Mouse (Mus musculus) right cerebral cortex, postnatal 4 days (tissue): ENCODE measurements around the gene Smarcc1.
"Not testable (repeated sequence)": the region's sequence is repeated elsewhere in the genome, so short reads cannot be mapped to it uniquely, and the experiment has no call there.

Experiments used
- DNase-seq: peaks from one replicate; pipeline ENCODE4 v3.0.0-alpha.2; 2022

The Smarcc1 gene

DNA sequence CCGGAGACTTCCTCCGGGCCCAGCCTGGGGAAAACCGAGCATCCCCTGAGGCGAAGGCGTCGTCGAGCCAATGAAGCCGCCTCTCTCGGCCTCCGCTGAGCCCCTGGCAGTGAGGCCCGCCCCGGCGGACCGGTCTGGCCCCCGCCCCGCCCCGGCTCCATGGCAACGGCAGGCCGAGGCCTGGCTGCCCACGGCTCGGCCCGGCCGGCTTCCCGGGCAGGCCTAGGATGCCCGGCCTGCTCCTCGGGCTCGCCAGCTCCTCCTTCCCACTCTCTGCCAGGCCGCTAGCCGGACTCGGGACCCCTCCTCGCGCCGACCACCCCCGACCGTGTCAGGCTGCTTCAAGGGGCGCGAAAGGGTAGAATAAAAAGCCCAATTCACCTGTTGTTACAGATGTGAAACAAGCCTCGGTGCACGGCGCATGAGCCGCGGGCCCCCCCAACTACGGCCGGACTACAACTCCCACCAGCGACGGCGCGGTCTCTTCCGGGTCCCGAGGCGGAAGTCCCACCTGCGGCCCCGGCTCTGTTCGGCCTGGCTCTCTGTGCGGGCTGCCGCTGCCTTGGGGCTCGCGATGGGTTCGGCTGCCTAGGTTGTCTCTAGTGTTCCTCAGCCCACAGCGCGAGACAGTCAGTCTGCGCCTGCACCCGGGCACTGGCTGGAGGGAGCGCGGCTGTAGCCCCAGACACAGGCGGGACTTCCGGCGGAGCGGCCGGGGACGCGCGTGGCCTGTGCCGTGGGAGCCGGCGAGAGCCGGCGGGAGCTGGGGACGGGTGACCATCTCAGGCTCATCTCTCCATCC lies at the start of gene Smarcc1:
Smarcc1 (plus strand) TSS at position 732 of the 802 bp plus-strand sequence.
- DNase-seq = peak; percentile 85

DNA sequence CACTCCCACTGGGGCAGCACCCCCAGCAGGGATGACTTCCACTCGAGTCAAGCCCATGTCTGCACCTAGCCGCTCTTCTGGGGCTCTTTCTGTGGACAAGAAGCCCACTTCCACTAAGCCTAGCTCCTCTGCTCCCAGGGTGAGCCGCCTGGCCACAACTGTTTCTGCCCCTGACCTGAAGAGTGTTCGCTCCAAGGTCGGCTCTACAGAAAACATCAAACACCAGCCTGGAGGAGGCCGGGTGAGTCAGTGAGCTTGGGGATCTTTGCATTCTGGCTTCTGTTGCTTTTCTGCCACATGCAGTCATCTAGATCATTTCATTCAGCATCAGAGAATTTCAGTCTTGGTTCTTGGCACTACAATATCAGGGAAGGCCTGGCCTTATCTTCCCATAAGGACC lies 48.8 kb upstream of the Smarcc1 start:
- DNase-seq = no peak

DNA sequence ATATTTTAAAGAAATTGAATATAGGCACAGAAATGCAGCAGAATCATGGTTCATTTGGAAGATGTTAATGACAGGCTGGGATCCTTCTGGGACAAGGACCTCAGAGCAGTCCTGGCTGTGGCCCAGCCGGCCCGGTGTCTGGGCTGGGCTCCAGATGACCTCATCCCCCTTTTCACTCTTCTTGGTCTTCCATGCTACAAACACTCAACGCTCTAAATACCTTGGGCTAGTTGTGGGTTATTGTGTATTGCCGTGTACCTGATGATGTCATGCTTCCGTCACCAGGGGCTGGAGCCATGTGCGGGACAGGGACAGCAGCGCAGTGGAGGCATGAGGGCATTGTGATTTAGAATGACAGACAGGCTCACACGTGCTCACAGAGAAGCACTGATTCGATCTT lies 47.1 kb upstream of the Smarcc1 start:
- no peak for DNase-seq

DNA sequence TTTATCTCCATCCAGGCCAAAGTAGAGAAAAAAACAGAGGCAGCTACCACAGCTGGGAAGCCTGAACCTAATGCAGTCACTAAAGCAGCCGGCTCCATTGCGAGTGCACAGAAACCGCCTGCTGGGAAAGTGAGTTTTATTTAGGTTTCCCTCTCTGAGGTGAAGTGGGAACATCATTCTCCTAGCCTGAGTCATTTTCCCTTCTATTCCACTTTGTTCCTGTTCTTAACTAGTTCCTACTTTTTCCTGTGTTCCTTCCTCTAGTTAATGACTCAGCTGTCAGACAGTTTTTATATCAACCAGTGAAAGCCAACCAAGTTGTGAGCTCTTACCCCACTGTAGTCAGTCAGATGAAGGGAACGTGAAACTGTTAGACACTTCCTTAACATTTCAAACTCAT lies 46.5 kb upstream of the Smarcc1 start:
- DNase-seq = no peak

DNA sequence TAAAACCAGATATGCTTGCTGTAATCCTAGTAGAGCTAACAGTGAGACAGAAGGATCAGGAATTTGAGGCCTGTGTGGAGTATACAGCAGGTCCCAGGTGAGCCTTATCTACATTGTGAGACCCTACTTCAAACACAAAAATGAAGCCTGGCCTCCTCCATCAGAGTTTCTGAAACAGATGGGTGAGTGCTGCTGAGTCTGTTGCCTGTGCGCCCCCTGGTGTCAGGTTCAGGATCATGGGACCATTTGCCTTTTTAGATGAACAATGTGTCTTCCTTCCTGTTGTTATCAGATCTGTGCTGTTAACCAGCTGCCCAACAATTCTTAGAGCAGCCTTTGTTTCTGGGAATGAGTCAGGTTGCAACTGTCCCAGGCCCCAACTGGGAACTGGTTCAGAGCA lies 45.7 kb upstream of the Smarcc1 start:
- DNase-seq = peak; percentile 90

DNA sequence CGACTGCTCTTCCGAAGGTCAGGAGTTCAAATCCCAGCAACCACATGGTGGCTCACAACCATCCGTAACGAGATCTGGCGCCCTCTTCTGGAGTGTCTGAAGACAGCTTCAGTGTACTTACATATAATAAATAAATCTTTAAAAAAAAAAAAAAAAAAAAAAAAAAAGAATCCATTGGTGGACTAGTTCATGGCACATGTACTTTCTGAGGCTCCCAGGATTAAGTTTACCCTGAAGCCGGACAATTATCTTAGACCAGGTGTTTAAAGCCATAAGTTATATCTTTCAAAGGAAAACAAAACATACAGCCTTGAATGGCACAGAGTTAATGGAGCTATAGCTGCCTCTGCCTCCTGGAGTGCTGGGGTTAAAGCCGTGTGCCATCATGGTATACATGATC lies 41.0 kb upstream of the Smarcc1 start:
- DNase-seq = not testable (repeated sequence)

DNA sequence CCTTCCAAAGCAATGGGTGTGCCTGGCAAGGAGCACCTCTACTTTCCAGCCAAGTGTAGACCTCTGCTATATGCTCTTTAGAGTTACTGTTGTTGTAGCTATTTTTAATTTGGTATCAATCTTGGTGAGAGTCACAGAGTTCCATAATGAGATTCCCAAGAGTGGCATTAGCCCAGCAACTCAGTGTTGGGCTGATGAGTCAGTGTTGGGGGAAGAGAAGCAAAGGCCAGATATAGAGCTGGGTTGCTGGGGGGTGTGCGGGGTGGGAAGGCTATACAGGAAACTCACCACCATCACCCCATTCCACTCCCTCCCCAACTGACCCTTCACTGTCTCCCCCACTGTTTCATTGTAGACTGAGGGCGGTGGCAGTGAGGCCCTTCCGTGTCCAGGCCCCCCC lies 36.4 kb upstream of the Smarcc1 start:
- no peak for DNase-seq

DNA sequence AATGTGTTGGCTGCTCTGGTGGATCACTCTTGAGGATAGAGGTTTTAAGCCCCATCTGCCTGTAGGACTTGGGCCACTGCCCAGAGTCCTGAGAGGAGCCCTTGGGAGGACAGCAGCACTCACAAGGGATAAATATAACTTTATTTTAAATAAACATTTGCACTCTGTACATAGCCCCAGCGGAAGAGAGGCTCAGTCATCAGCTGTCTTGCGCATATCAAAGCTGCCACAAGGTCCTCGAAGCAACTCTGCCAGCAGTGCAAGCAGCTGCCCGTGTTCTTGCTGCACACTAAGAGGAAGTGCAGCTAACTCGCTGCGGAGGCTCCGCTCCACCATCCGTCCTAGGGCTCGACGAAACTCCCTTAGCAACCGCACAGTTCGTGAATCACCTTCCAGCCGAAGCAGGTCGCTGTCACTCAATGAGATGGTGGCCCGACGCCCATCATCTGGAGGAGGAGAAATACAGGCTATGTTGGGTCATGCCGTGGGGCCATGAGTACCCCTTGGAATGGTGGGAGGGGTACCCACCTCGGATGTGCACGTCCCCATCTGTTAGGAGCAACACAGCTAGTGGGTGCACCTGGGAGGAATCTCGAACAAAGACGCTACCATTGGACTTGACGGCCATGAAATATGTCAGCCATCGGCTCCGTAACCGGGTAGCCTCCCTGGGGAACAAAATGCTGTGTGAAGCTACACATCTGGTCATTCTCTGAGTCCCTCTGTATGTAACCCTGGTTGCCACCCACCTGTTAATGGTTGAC lies 33.1 kb upstream of the Smarcc1 start:
- no peak for DNase-seq

DNA sequence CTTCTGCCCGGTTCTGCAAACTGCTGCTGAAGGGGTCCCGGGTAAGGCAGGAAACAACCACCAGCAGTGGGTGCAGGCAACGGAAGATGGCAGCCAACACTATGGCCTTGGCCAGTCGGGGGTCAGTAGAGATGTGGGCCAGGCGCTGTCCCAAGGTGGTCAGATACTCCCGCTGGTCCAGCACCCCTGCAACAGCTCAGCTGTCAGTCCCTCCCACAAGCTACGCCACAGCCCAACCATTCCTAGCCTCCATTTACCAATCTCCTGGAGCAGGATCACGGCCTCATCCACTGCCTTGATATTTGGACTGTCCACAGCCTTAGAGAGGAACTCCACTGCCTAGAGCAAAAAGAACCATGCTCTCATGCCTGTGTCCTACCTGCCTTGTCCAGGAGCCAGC lies 31.8 kb upstream of the Smarcc1 start:
- no peak for DNase-seq

DNA sequence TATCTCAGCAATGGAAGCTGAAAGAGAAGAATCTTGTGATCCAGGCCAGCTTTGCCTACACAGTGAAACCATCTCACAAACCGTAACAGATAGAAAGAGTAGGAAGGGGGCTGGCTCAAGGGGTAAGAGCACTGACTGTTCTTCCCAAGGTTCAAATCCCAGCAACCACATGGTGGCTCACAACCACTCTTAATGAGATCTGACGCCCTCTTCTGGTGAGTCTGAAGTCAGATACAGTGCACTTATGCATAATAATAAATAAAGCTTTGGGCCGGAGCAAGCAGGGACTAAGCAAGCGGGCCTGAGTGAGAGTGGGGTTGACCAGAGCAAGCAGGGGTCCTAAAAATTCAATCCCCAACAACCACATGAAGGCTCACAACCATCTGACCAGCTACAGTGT lies 24.2 kb upstream of the Smarcc1 start:
- no peak for DNase-seq

DNA sequence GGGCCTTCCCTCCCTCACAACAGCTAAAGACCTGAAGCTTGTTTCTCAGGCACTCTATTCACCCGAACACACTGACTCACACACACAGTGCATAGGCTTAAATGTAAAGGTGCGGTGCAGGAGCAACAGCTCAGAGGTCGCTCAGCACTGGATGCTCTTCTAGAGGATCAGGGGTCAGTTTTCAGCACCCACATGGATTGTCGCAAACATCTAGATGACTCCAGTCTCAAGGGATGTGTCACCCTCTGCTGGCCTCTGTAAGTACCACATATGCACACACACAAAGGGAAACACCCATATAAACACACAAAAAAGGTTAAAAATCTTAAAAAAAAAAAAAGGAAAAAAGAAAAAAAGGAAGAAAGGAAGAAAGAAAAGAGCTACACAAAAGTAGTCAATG lies 22.7 kb upstream of the Smarcc1 start:
- no peak for DNase-seq

DNA sequence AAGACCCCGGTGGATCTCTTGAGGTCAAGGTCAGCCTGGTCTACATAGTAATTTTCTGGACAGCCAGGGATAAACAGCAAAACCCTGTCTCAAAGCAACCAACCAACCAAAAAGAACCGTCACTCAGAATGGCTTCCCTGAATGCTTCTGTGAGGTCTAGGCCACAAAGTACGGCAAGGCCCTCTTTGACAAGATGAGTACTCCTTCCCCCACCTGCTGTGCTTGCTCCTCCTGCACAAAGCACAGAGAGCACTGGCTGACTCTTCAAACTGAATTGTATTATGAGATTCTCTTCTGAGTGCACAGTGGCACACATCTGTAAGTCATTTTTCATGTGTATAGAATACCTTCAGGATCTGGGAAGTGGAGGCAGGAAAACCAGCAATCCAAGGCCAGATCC lies 19.7 kb upstream of the Smarcc1 start:
- DNase-seq = no peak

DNA sequence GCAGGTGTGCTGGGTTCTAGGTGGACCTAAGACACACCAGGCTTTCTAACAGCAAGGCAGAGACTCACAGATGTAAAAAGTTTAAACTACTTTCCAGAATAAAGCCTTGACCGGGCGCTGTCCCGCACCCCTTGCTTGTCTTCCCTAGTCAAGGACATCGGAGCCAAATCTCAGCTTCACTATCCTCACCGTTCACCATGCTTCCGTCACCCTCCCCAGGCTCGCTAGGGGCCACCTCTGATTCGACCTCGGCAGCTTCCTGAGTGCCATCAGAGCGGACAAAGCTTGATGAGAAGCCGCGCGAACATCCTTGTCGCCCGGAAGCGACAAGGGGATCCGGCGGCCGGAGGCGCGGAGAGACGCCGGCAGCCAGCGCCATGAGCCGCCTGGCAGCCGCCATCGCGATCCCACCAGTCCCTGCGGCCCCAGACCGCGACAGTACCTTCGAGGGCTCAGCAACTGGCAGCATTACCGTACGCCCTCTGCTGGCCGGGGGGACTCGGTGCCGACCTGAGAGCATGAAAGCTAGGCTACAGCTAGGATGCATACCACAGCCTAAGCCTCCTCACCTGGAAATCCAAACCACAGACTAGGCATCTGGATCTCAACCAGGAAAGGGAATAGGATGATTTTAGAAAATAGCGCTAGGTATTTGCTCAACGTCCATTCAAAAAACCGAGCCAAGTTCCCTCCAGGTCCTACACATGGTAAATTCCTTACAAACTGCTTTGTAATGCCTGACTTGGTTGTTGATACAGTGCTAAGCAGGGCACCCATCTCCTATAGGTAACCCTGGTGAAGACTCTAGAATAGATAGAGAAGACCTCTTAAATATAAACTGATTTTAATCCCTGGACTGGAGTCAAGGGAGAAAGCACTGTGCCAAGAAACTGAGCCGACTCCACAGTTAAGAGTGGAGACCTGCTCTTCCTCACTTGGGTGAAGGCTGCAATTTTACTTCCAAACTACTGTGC lies 16.6 kb upstream of the Smarcc1 start:
- DNase-seq = peak; percentile 98

DNA sequence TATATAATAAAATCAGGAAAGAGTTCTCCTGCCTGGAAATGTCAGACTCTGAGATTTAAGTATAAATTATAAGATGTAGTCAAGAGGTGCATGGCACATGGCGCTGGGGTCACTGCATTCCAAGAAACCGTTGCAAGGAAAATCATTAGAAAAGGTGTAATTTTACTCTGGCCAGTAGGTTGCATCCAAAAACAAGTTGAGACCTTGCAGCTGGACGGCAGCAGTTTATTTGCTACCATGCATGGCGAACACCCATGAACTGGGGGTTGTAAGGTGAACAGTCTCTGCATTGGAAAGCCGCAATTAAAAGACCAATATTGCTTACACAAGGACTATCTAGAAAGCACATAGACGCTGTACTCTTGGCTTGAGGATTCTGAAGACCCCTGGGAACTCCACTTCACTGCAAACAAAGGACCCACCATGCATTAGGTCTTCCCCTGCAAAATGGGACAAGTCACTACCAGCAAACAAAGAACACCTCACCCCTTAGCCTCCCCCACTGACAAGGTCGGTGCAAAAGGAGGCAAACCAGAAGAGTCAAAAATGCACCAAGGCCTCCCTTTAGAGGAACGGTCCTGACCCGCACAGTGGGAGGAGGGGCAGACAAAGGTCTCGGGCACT lies 1.0 kb upstream of the Smarcc1 start:
- no peak for DNase-seq

DNA sequence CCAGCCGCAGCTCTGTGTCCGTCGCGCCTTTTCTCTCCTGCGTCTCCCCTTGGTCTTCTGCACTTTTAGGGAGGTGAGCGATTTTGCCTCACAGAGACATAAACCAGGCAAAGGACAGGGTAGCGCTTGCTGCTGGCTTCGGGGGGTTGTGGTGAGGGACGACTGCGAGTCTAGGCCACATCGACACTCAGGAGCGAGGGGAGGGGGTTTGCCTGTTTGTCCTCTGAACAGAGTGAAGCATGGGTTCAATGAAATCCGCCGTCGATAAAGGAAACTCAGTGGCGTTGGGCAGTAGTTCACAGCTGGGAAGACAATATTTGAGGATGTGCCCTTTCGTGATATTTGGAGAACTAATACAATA lies 251 bp downstream of the Smarcc1 start, which contains the start of gene Dhx30:
Dhx30 (minus strand) TSS at position 52 of the 361 bp plus-strand sequence.
- DNase-seq = no peak

DNA sequence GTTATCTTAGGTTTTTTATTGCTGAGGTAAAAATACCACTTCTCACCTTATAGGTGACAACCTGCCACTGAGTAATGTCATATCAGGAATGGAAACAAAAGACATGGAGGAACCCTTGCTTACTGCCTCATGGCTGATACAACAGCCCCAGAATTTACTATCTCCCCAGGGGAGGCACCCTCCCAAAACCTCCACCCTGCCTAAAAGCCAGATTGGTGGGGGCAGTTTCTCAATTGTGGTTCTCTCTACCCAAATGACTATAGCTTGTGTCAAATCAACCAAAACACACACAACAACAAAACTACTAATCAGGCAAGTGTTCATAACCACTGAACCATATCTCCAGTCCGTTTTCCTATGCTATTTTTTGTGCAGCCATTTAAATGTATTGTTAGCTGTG lies 741 bp downstream of the Smarcc1 start:
- no peak for DNase-seq

DNA sequence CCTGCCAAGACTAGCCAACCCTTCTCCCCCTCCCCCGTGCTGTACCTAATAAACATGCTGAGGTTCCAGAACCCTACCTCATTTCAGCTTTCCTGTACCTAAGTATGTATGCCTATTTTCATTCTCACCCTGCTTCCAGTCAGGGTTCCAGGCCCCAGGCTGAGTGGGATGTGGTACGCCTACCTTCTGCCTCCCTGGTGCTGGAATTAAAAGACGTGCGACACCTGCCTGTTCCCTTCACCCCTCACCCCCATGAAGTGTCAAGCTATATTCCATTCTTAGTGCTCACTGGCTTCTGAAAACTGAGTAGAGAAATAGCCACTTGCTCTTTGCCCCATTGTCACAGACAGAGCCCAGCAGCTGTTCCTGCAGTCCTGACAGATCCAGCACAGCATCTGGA lies 3.9 kb downstream of the Smarcc1 start:
- DNase-seq = no peak

DNA sequence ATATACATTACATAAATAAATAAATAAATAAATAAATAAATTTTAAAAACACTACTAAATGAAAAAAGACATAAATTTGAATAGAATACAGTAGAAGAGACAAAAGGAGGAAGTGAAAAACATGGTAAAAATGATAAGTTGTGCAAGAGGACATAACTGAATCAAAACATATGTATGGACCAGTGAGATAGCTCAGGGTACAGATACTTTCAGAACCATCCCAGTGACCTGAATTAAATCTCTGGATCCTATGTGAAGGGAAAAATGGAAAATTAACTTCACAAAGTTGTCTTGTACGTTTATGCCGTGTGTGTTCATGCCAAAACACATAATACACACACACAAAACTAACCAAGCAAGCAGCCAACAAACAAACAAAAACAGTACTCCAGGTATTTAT lies 5.8 kb downstream of the Smarcc1 start:
- DNase-seq = no peak

DNA sequence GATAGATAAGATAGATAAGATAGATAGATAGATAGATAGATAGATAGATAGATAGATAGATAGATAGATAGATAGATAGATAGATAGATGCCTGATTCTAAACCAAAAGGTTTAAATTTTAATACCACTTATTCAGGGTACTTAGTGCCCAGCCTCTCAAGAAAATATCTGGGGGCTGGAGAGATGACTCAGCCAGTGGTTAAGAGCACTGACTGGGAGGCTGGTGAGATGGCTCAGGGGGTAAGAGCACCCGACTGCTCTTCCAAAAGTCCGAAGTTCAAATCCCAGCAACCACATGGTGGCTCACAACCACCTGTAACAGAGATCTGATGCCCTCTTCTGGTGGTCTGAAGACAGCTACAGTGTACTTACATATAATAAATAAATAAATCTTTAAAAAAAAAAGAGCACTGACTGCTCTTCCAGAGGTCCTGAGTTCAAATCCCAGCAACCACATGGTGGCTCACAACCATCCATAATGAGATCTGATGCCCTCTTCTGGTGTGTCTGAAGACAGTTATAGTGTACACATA lies 6.6 kb downstream of the Smarcc1 start:
- not testable (repeated sequence) for DNase-seq

DNA sequence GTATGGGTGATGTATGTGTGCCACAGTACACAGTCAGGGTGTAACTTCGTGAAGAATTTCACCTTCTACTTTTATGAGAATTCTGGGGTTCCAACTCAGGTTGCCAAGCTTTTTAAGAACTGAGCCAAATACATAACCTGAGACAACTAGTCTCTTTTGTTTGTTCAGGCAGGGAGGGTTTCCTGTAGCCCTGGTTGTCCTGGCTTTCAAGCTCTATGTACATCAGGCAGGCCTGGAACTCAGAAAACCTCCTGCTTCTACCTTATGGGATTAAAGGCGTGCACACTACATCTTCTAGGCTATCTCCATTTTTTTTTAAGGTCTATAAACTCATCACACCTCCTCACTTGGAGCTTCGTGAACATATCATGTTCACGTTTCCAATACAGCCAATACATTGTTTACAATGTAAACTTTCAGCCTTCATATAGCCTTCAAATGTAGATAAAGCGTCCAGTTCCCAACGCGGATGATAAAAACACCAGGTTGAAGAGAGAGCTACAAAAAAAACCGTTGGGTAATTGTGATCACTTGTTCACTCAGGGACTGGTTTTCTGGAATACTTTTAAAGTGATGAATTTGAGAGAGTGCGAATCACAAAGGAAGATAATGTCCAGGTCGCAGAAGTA lies 13.5 kb downstream of the Smarcc1 start:
- no peak for DNase-seq

DNA sequence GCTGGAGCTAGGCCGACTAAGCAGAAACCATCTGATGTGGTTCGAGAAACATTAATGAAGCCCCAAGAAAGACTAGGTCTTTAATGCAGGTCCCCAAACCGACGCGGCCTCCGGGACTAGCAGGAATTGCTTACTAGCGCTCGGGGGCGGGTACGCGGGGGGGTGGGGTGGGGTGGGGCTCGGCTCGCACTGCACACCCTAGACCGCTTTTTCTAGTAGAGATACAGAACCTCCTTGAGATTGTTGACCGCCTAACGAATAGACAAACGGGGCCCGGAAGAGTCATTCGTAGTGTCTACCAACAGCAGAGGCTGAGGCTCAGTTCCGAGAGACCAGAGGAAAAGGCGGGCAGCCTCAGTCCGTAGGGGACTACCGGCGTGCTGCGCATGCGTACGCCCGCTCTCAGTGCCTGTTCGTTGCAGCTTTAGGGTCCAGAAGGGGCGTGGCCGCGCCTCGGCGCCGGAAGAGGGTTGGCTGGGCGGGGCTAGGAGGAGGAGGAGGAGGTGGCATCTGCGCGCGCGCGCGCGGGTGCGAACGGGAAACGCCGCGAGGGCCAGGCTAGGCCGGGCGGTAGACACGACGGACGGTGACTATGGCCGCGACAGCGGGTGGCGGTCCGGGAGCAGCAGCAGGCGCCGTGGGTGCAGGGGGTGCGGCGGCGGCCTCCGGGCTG lies 14.2 kb downstream of the Smarcc1 start:
- peak; percentile 99 for DNase-seq
